Mouse (Mus musculus) C3H10T1/2 (cell line): ENCODE data around the gene Rprd2. TPM values are rescaled to one million over a fixed set of nuclear protein-coding genes. Genes with fewer than 3 reads are reported as not detected.

ENCODE experiments used
- polyA plus RNA-seq, 2 experiments: library from polyadenylated mRNA; unstranded; fragments of >200 nt; fragmentation: generic; extraction: Trizol; gene quantifications; one replicate each; pipeline ENCODE4 v1.2.1; 2012; ENCODE audit warnings: missing spikeins in 2 of 2

Gene Rprd2
- 1 to 10 TPM in 1 of 2 experiments, under 1 TPM in 1; 0.95 to 7.4 TPM for polyA plus RNA-seq

DNA sequence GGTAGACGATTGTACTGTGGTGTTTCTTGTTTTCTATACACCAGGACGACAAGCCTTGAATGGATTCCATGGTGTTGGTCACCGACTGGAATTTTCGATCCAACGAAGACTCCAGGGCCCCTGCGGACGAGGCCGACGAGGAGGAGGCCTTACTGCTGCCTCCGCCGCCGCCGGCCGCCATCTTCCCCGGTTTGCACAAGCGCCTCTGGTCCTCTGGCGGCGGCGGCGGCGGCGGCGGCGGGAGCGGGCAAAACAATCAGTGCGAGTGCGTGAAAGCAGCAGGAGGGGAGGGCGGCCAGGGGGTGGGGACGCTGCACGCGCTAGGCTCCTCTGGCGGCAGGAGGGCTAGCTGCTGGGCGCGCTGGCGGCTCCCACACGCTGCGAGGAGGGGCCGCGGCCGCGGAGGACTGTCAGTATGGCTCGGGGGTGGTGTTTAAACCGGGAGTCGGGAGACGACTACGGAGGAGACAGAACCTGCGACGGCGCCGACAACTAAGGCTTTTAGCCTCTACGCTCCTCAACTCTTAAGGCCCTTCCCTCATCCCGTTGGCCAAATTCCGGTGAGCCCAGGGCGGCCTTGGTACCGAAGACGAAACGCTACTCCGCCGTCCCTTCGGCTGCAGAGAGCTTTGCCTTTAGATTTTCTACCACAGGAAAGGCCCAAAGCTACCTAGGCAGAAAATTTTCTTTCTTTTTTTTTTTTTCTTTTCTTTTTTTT, at the start of gene Rprd2:
Rprd2 (minus strand) TSS at position 293 of the 718 bp plus-strand sequence.

DNA sequence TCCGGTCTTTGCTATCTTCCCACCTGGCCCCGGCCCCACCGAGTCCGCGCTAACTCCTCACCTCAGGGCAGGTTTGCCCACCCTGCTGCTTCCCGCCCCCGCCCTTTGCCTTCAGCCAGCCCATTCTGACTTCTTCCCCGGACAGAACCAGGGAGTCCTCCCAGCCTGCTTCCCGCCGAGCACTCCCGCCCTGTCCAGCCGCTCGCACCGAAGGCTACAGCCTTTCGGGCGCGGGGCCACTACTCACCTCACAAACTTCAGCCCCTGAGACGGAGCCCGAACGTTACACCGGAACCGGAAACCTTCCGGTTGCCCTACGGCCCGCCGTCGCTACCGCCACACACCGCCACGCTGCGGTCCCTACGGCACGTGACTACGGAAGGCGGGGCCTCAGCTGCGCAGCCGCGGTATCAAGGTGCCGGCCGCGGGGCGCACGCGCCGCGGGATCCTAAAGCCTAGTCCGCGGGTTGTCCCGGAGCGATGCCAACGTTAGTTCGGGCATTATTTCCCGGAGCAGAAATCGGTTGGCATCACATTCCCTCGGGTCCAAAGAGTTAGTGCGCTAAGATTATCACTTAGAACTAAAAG, 36.9 kb upstream of the Rprd2 start, which contains the start of gene Prpf3:
Prpf3 (minus strand) TSS at position 384 of the 588 bp plus-strand sequence.

DNA sequence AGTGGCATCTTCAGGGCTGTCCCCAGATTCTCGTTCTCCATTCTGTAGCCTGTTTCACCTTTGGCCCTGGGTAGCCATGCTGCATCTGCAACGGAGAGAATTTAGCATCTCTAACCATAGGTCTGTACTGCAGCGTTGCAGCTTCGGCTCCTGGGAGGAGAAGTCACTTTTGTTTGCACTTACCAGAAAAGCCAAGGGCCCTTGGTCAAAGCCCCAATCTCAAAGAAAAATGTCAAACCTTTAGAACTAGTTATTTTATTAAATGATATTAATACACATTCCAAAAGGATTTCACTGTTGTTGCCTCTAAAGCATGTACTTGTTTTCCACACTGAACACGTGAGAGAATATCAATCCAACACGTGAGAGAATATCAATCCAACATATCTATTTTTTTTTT, 58.6 kb downstream of the Rprd2 start, which contains the start of gene Tars2:
Tars2 (minus strand) TSS at position 101 of the 400 bp plus-strand sequence.

DNA sequence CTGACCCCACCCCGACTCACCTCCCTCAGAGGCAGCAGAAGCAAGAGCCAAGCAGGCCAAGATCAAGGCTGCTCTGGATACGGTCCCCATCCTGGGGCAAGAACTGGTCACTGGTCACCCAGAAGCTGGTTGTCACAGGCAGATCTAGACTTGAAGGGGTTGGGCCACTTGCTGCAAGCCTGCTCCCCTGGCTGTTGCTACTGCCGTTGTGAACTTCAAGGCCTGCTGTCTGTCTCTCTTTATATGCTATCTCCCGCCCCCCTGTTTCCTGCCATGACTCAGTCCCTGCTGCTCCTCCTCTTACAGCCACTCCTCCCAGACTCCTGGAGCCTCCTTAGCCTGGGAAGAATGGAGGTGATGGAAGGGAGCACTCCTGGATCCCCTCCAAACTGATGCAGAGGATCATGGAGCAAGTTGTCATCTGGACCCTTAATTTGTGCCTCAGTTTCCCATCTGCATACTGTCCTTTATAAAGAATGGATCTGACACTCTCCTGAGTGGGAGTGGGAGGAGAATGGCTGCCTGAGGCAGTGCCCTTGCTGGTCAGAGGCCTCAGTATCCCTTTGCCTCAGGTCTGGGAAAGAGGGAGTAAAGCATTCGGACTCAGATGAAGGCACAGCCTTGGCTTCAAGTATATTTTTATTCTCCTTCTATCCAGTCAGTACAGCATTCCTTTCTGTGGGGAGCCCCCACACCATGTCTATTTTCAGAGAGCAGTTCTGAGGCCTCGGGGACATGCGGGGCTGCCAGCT, 79.1 kb downstream of the Rprd2 start, which contains the start of gene Ecm1:
Ecm1 (minus strand) TSS at position 217 of the 752 bp plus-strand sequence.

Other genes starting within 250 kb of the Rprd2 start
- gene Golph3l, start 229.9 kb downstream of the Rprd2 start, polyA plus RNA-seq = 1 to 10 TPM in 1 of 2 experiments, under 1 TPM in 1; 0.56 to 7.2 TPM
- 10 to 100 TPM; 12.9 to 47.0 TPM for gene Ensa, start 193.9 kb downstream of the Rprd2 start, polyA plus RNA-seq
- 10 to 100 TPM; 11.1 to 38.8 TPM for gene Mcl1, start 160.1 kb downstream of the Rprd2 start, polyA plus RNA-seq
- 10 to 100 TPM in 1 of 2 experiments, 1 to 10 TPM in 1; 8.2 to 43.1 TPM for gene Adamtsl4, start 130.9 kb downstream of the Rprd2 start, polyA plus RNA-seq
- 100 to 1,000 TPM; 311 to 601 TPM for gene Ecm1, start 79.3 kb downstream of the Rprd2 start, polyA plus RNA-seq
- gene Tars2, start 58.7 kb downstream of the Rprd2 start, polyA plus RNA-seq = 10 to 100 TPM; 20.0 to 36.8 TPM
- gene Prpf3, start 37.0 kb upstream of the Rprd2 start, polyA plus RNA-seq = 10 to 100 TPM; 14.8 to 27.7 TPM
- 100 to 1,000 TPM; 466 to 524 TPM for gene Mrps21, start 52.7 kb upstream of the Rprd2 start, polyA plus RNA-seq
- gene Ciart, start 63.4 kb upstream of the Rprd2 start, polyA plus RNA-seq = 1 to 10 TPM; 1.1 to 1.2 TPM
- 1 to 10 TPM in 1 of 2 experiments, under 1 TPM in 1; 0.05 to 3.2 TPM for gene BC028528, start 73.1 kb upstream of the Rprd2 start, polyA plus RNA-seq
- 100 to 1,000 TPM in 1 of 2 experiments, 10 to 100 TPM in 1; 84.0 to 110 TPM for gene Aph1a, start 75.1 kb upstream of the Rprd2 start, polyA plus RNA-seq
- gene Car14, start 85.8 kb upstream of the Rprd2 start, polyA plus RNA-seq = under 1 TPM; 0.02 to 0.11 TPM
- 10 to 100 TPM in 1 of 2 experiments, 1 to 10 TPM in 1; 8.1 to 26.8 TPM for gene Anp32e, start 110.4 kb upstream of the Rprd2 start, polyA plus RNA-seq
- gene Plekho1, start 177.1 kb upstream of the Rprd2 start, polyA plus RNA-seq = 10 to 100 TPM; 25.2 to 44.5 TPM
- gene Vps45, start 239.6 kb upstream of the Rprd2 start, polyA plus RNA-seq = 10 to 100 TPM in 1 of 2 experiments, 1 to 10 TPM in 1; 7.1 to 20.4 TPM